Mouse (Mus musculus): ENCODE results near the gene Fastkd1.

GRCm38 (mm10) chr2:69760980-69761379, 47.7 kb upstream of the Fastkd1 start:
- TF ChIP-seq ELF1 (IDR thresholded peaks at IDR 0.05; ENCODE audit: low read depth, low read length) (no peak), CTCF (IDR thresholded peaks at IDR 0.05 in 2 of 3, conservative IDR thresholded peaks at IDR 0.05 in 1 of 3; ENCODE audit: control insufficient read depth in 1 of 3, insufficient read depth in 1 of 3, low read depth in 2 of 3, low read length in 3 of 3, poor library complexity in 1 of 3, severe bottlenecking in 1 of 3) (no peak), POLR2AphosphoS2 (IDR thresholded peaks at IDR 0.05; ENCODE audit: low read length) (no peak), JUND (IDR thresholded peaks at IDR 0.05; ENCODE audit: low read depth, low read length) (no peak)

Data from MEL (cell line).